Comparison of ENCODE assay signal across 8 mouse cellular contexts in genomic region chr2:119797279-119797783, GRCm38 (mm10). TPM values are rescaled to one million over a fixed set of nuclear protein-coding genes. Genes with fewer than 3 reads are reported as not detected.
DNase-seq lines count a peak whose midpoint lies in the region; ATAC-seq lines count a peak whose summit lies in the region.

TSS of gene Tyro3 (plus strand) at chr2:119797733.

- H3K9ac ChIP-seq in lung, embryonic 16.5 days (ENCODE audit: low read length), result no peak within 1 kb of the TSS
- no peak within 1 kb of the TSS for H3K9ac ChIP-seq in forebrain, embryonic 11.5 days (ENCODE audit: low read length)
- no peak within 1 kb of the TSS for H3K9ac ChIP-seq in neural tube, embryonic 13.5 days

- ATAC-seq in lung, embryonic 16.5 days (ENCODE audit: low read depth), result no peak
- ATAC-seq in forebrain, embryonic 11.5 days (replicated peaks; ENCODE audit: low FRiP score), result no peak
- no peak for ATAC-seq in neural tube, embryonic 13.5 days (ENCODE audit: low read depth)

- peaks cover 20% of the 10 kb centered on the region for H3K4me1 ChIP-seq in lung, embryonic 16.5 days (replicated peaks; ENCODE audit: control insufficient read depth, insufficient read depth, low read length)
- peaks cover 16% of the 10 kb centered on the region for H3K4me1 ChIP-seq in forebrain, embryonic 11.5 days (replicated peaks; ENCODE audit: control insufficient read depth, insufficient read depth, low read length)
- peaks cover 33% of the 10 kb centered on the region for H3K4me1 ChIP-seq in neural tube, embryonic 13.5 days (replicated peaks)

- H3K27ac ChIP-seq in lung, embryonic 16.5 days (ENCODE audit: low read length), result no peak within 1 kb of the TSS
- H3K27ac ChIP-seq in forebrain, embryonic 11.5 days (ENCODE audit: low read depth, low read length), result no peak within 1 kb of the TSS
- H3K27ac ChIP-seq in neural tube, embryonic 13.5 days (replicated peaks), result no peak within 1 kb of the TSS

- 0 out of 2 replicates have a peak within 1 kb of the TSS, but pooled peaks have one; percentile 0 for H3K4me2 ChIP-seq in lung, embryonic 16.5 days (ENCODE audit: low read depth, low read length)
- no peak within 1 kb of the TSS for H3K4me2 ChIP-seq in forebrain, embryonic 11.5 days (ENCODE audit: low read depth, low read length, severe bottlenecking)
- peak within 1 kb of the TSS; percentile 97; the same call in 1 of the 2 replicates for H3K4me2 ChIP-seq in neural tube, embryonic 13.5 days

- no peak within 1 kb of the TSS for H3K4me3 ChIP-seq in lung, embryonic 16.5 days (ENCODE audit: low read length)
- no peak within 1 kb of the TSS for H3K4me3 ChIP-seq in forebrain, embryonic 11.5 days (ENCODE audit: low read depth, low read length)
- no peak within 1 kb of the TSS for H3K4me3 ChIP-seq in neural tube, embryonic 13.5 days

- DNase-seq in lung, adult 18-20 months, result no peak
- DNase-seq in forebrain, embryonic 11.5 days (ENCODE audit: low spot score), result no peak
- no peak for DNase-seq in layer of hippocampus, postnatal 10 days (ENCODE audit: low spot score in 2 of 2)
- no peak for DNase-seq in cerebellum, adult 18-20 months
- DNase-seq in gastrocnemius, postnatal 4 days (ENCODE audit: low spot score in 2 of 2), result no peak
- no peak for DNase-seq in thymus, postnatal 25 days

- no peaks in the 10 kb centered on the region for H3K36me3 ChIP-seq in lung, embryonic 16.5 days (ENCODE audit: control insufficient read depth, insufficient read depth, low read length)
- H3K36me3 ChIP-seq in forebrain, embryonic 11.5 days (ENCODE audit: control insufficient read depth, insufficient read depth, low read length), result no peaks in the 10 kb centered on the region
- no peaks in the 10 kb centered on the region for H3K36me3 ChIP-seq in neural tube, embryonic 13.5 days

- 61% methylated on average over 5 of the region's 5 CpGs for WGBS in lung, embryonic 16.5 days
- 62% methylated on average over 5 of the region's 5 CpGs for WGBS in forebrain, embryonic 11.5 days
- WGBS in neural tube, embryonic 13.5 days, result 70% methylated on average over 5 of the region's 5 CpGs

- no peaks in the 10 kb centered on the region for H3K9me3 ChIP-seq in lung, embryonic 16.5 days (ENCODE audit: control insufficient read depth, low read length)
- H3K9me3 ChIP-seq in forebrain, embryonic 11.5 days (ENCODE audit: control insufficient read depth, low read length), result no peaks in the 10 kb centered on the region
- H3K9me3 ChIP-seq in neural tube, embryonic 13.5 days, result no peaks in the 10 kb centered on the region

- no peaks in the 10 kb centered on the region; the same call in 1 of the 2 replicates for H3K27me3 ChIP-seq in lung, embryonic 16.5 days (ENCODE audit: control insufficient read depth, insufficient read depth, low read depth, low read length)
- peaks cover 9% of the 10 kb centered on the region; the same call in 1 of the 2 replicates for H3K27me3 ChIP-seq in forebrain, embryonic 11.5 days (ENCODE audit: control insufficient read depth, insufficient read depth, low read length)
- peaks cover 46% of the 10 kb centered on the region for H3K27me3 ChIP-seq in neural tube, embryonic 13.5 days

RNA-seq across cellular contexts. Expression of gene Tyro3, which starts in this region (rescaled TPM):
- polyA plus RNA-seq in lung, embryonic 16.5 days (2015; fragmentation: Nextera tagmentation; extraction: Ambion mirVana), result 17.0 and 20.1 TPM in 2 replicates
- 27.7 and 29.8 TPM in 2 replicates for polyA plus RNA-seq in forebrain, embryonic 11.5 days (2014; fragmentation: Nextera tagmentation; extraction: Ambion mirVana)
- total RNA-seq in layer of hippocampus, postnatal 10 days (2021), result 10 to 100 TPM; 48.6 to 64.7 TPM
- polyA plus RNA-seq in neural tube, embryonic 13.5 days (2015; fragmentation: Nextera tagmentation; extraction: Ambion mirVana), result 16.2 and 19.2 TPM in 2 replicates
- total RNA-seq in gastrocnemius, postnatal 4 days (2021), result 1 to 10 TPM; 8.8 to 9.7 TPM

Comparison
In these comparisons a context has a peak if more than half of its experiments do, and no peak if none do; other contexts are left out.
1. RNA of gene Tyro3 (total RNA-seq): 48.6 to 64.7 TPM in layer of hippocampus, postnatal 10 days; 8.8 to 9.7 TPM in gastrocnemius, postnatal 4 days; every median in the first group is over 4 times any median in the second.